Mouse (Mus musculus): ENCODE results near the gene Tmem238.

The Tmem238 gene

GRCm38 (mm10) chr7:4747156-4747899 is 42.1 kb downstream of the Tmem238 start:
- DNase-seq (ENCODE audit: low read depth, low spot score) = no peak

GRCm38 (mm10) chr7:4746326-4746980 is 43.0 kb downstream of the Tmem238 start:
- no peak for DNase-seq (ENCODE audit: low read depth, low spot score)

- DNase-seq (ENCODE audit: low read depth, low spot score) = no peak
Observed at GRCm38 (mm10) chr7:4744886-4745285, 44.6 kb downstream of the Tmem238 start.

- no peak for DNase-seq (ENCODE audit: low read depth, low spot score)
Observed at GRCm38 (mm10) chr7:4743354-4743753, 46.1 kb downstream of the Tmem238 start.

- DNase-seq (ENCODE audit: low read depth, low spot score) = no peak
Observed at GRCm38 (mm10) chr7:4742482-4742819, 47.0 kb downstream of the Tmem238 start.

GRCm38 (mm10) chr7:4741672-4742481 is 47.6 kb downstream of the Tmem238 start:
- no peak for DNase-seq (ENCODE audit: low read depth, low spot score)

- DNase-seq (ENCODE audit: low read depth, low spot score) = peak; percentile 41
Observed at GRCm38 (mm10) chr7:4741151-4741550, 48.3 kb downstream of the Tmem238 start.

- DNase-seq (ENCODE audit: low read depth, low spot score) = no peak
Observed at GRCm38 (mm10) chr7:4740309-4740727, 49.1 kb downstream of the Tmem238 start.

GRCm38 (mm10) chr7:4739544-4740275 is 49.7 kb downstream of the Tmem238 start, which contains the start of gene Kmt5c:
Gene Kmt5c (plus strand): TSS chr7:4740115.
- peak; percentile 99 for DNase-seq (ENCODE audit: low read depth, low spot score)

GRCm38 (mm10) chr7:4739041-4739543 is 50.4 kb downstream of the Tmem238 start:
- no peak for DNase-seq (ENCODE audit: low read depth, low spot score)

Data from mesoderm, embryonic 11.5 days (tissue).